Mouse (Mus musculus) small intestine, adult 2 months (tissue): ENCODE data around the gene Gm49403. TPM values are rescaled to one million over a fixed set of nuclear protein-coding genes. Genes with fewer than 3 reads are reported as not detected.
"Not testable (repeated sequence)": the region's sequence is repeated elsewhere in the genome, so short reads cannot be mapped to it uniquely, and the experiment has no call there.

Experiments used
- H3K27ac ChIP-seq: fragments of 200-500 bp; 2 replicates; pipeline ENCODE4 v1.5.1; 2012; ENCODE audit warnings: low read depth, low read length, control low read depth, inconsistent platforms; ENCODE audit not compliant: insufficient read depth
- H3K27me3 ChIP-seq: fragments of 200-500 bp; 2 replicates; pipeline ENCODE4 v1.6.1; 2012; ENCODE audit warnings: mild to moderate bottlenecking, moderate library complexity, low read length, inconsistent platforms; ENCODE audit not compliant: control insufficient read depth, insufficient read depth
- H3K36me3 ChIP-seq: fragments of 200-500 bp; 2 replicates; pipeline ENCODE4 v1.6.1; 2012; ENCODE audit warnings: mild to moderate bottlenecking, low read length, control low read depth, inconsistent platforms; ENCODE audit not compliant: control insufficient read depth, insufficient read depth
- H3K4me1 ChIP-seq: fragments of 200-500 bp; 2 replicates; pipeline ENCODE4 v1.6.1; 2012; ENCODE audit warnings: low read length, inconsistent platforms, mixed read lengths; ENCODE audit not compliant: control insufficient read depth, insufficient read depth, insufficient read length
- H3K4me3 ChIP-seq: fragments of 200-500 bp; 2 replicates; pipeline ENCODE4 v1.5.1; 2012; ENCODE audit warnings: low read depth, mild to moderate bottlenecking, control low read depth, inconsistent platforms, low read length, moderate library complexity
- CTCF ChIP-seq: fragments of 200-500 bp; IDR thresholded peaks from 2 replicates; pipeline ENCODE4 v1.5.1; 2012; ENCODE audit warnings: low read depth, mild to moderate bottlenecking, control low read depth, inconsistent platforms, low read length, moderate library complexity, mixed read lengths; ENCODE audit not compliant: insufficient replicate concordance, insufficient read length; ENCODE audit errors: extremely low read depth
- POLR2A ChIP-seq: fragments of 200-500 bp; IDR thresholded peaks from 2 replicates; pipeline ENCODE4 v1.6.1; 2012; ENCODE audit warnings: low read depth, mild to moderate bottlenecking, control low read depth, inconsistent platforms, low read length, moderate library complexity
- WGBS: fragments of 180-500 bp; shearing (Covaris S2); methylation state at CpG from one replicate; pipeline ENCODE4 v1.1.7; 2018; 5-methylcytosine and 5-hydroxymethylcytosine counted together
- polyA plus RNA-seq: library from polyadenylated mRNA; depleted of rRNA; stranded (reverse); fragments of >200 nt; gene quantifications from 2 replicates; pipeline ENCODE4 v1.2.3, GENCODE M21; 2012; rRNA removed

Gene Gm49403
- not detected in 2 replicates for polyA plus RNA-seq

DNA sequence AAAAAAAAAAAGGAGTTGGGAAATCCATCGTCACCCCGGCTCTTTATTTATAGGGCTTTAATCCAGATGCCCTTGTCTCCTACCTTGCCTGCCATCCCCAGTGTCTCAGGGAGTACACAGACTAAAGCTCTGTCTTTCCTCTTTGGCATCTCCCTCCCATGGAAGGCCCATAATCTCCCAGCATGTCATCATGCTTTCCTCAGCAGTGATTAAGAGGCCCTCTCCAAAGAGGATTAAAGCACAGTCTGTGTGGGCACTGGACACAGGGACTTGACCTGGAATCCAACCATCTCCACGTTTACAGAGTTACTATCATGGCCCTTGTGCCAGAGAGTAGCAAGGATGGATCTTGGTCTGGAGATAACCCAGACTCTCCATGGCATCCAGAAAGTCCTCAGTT is at the start of gene Gm49403, which contains the start of gene Lbhd1:
TSS of gene Gm49403 (plus strand) at position 315 of the 400 bp plus-strand sequence.
TSS of gene Lbhd1 (plus strand) at position 117 of the 400 bp plus-strand sequence.
- 70% methylated on average over 3 of the region's 3 CpGs for WGBS
- TF ChIP-seq CTCF, result no peak
- no peak for TF ChIP-seq POLR2A
- H3K4me3 ChIP-seq, result no peak within 1 kb of the TSS
- no peaks in the 10 kb centered on the region for H3K36me3 ChIP-seq
- no peaks in the 10 kb centered on the region for H3K27me3 ChIP-seq
- no peak within 1 kb of the TSS for H3K27ac ChIP-seq
- no peaks in the 10 kb centered on the region; the same call in 1 of the 2 replicates for H3K4me1 ChIP-seq

DNA sequence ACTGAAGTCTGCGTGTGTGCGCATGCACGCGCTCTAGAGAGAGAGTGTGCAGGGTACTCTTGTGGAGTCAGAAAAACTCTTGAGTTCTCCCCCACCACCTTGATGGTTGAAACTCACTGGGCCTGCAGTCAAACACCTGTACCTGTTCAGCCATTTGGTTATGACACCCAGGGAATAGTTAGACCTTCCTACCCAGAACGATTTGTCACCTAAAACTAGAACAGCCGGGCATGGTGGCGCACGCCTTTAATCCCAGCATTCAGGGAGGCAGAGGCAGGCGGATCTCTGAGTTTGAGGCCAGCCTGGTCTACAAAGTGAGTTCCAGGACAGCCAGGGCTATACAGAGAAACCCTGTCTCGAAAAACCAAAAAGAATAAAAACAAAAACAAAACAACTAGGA is 47.4 kb upstream of the Gm49403 start:
- H3K36me3 ChIP-seq, result peaks cover 27% of the 10 kb centered on the region
- H3K4me3 ChIP-seq, H3K27ac ChIP-seq, H3K27me3 ChIP-seq: not testable (repeated sequence)
- WGBS, result 94% methylated on average over 10 of the region's 10 CpGs
- peaks cover 14% of the 10 kb centered on the region for H3K4me1 ChIP-seq

DNA sequence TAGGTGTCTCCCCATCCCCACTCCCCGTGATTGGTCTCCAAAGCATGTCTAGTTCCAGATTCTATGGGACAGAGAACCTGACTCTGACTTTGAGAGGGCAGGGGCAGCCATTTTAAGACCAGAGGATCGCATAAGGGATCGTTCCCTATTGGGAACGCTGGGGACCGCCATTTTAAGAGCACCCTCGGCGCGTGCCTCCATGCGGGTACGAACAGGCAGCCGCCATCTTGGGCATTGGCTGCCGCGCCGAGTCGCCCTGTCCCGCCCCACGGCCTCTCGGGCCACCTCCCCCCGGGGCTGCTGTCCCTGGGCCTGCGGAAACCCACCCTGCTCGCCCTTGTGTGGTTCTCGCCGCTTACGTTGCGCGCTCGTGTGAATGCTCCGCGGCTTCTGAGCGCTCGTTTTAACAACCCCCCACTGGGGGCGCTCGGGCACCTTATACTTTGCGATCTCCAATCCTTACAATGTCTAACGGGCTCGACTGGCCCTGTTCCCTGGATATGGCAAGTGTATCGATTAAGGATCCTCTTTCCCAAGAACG is 46.4 kb upstream of the Gm49403 start, which contains the start of gene Bscl2:
TSS of gene Bscl2 (plus strand) at position 217 of the 541 bp plus-strand sequence.
- WGBS, result under 1% methylated on average over 38 of the region's 38 CpGs
- Histone ChIP-seq H3K4me3 (peak within 1 kb of the TSS; percentile 95), H3K36me3 (peaks cover 17% of the 10 kb centered on the region), H3K27me3 (no peaks in the 10 kb centered on the region), H3K27ac (peak within 1 kb of the TSS; percentile 65), H3K4me1 (peaks cover 14% of the 10 kb centered on the region)
- TF ChIP-seq POLR2A, result peak; percentile 19
- peak; percentile 67; the same call in 1 of the 2 replicates for TF ChIP-seq CTCF

DNA sequence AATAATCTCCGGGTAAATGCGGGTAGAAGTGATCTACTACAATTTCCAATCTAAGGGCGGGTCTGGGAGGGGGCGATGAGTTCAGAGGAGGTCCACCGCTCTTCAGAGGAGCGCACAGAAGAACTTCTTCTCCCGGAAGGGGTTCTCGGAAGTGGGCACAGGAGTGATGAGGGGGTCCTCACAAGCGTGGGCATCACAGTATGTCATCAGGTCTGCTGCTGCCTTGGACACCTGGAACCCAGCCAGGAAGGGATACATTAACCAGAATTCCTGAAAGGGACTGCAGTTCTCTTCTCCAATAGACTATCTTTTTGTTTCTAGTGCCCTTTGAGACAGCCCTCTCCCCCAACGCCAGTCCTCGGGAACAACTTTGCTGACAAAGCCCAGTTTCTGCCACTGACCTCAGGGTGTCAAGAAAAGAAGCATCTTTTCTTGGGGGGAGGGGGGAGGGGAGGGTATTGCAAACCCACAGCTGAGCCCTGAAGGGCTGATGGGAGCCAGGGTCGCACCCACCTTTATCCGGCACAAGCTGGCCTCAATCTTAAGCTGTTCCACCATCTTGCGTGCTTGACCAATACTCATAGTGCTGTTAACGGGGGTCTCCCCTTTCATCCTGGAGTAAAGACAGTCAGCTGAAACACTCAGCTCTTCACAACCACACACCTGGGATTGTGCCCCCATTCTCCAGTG is 45.5 kb upstream of the Gm49403 start:
- Histone ChIP-seq H3K27ac (no peak overlapping the region), H3K4me1 (peaks cover 14% of the 10 kb centered on the region), H3K36me3 (peaks cover 10% of the 10 kb centered on the region), H3K4me3 (peak overlapping the region; percentile 95), H3K27me3 (no peaks in the 10 kb centered on the region)
- TF ChIP-seq CTCF, result no peak
- TF ChIP-seq POLR2A, result no peak
- WGBS, result 24% methylated on average over 15 of the region's 15 CpGs

DNA sequence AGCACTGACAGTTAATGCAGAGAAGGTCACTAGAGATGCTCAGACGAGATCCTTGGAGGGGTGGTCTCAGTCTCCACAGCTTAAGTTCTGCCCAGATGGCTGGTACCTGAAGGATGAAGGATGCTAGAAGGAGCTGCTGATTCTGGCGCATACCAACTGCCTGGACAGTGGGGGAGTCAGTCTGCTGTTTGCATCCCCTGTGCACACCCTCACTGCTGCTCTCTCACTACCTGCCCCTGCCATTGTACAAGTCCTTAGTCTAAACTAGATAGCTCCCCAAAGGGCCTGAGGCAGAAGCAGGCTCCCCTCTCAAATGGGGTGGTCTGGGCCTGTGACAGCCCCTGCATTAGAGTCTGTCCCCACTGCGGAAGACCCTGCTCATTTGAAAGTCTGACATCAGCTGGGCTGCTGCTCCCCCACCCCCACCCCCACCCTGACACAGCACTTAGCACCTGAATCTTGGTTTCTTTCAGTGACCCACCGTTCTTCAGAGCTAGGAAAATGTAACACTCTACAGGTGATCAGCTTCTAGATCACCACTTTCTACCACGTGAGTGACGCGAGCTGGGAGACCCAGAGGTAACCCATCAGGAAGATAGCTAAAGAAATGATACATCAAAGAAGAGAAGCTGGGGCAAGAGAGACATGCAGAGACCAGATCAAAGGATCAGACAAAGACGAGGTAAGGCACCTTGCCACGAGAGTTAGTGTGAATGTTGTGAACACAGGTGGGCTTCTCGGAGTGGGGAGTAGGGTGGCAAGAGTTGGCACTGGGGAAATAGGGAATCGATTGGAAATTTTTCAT is 44.4 kb upstream of the Gm49403 start, which contains the start of gene Gng3:
TSS of gene Gng3 (minus strand) at position 92 of the 805 bp plus-strand sequence.
- H3K4me1 ChIP-seq, result peaks cover 14% of the 10 kb centered on the region
- peaks cover 6% of the 10 kb centered on the region for H3K36me3 ChIP-seq
- H3K27ac ChIP-seq, result no peak within 1 kb of the TSS
- TF ChIP-seq POLR2A (no peak), CTCF (no peak)
- peak within 1 kb of the TSS; percentile 95 for H3K4me3 ChIP-seq
- no peaks in the 10 kb centered on the region for H3K27me3 ChIP-seq
- 89% methylated on average over 11 of the region's 11 CpGs for WGBS

DNA sequence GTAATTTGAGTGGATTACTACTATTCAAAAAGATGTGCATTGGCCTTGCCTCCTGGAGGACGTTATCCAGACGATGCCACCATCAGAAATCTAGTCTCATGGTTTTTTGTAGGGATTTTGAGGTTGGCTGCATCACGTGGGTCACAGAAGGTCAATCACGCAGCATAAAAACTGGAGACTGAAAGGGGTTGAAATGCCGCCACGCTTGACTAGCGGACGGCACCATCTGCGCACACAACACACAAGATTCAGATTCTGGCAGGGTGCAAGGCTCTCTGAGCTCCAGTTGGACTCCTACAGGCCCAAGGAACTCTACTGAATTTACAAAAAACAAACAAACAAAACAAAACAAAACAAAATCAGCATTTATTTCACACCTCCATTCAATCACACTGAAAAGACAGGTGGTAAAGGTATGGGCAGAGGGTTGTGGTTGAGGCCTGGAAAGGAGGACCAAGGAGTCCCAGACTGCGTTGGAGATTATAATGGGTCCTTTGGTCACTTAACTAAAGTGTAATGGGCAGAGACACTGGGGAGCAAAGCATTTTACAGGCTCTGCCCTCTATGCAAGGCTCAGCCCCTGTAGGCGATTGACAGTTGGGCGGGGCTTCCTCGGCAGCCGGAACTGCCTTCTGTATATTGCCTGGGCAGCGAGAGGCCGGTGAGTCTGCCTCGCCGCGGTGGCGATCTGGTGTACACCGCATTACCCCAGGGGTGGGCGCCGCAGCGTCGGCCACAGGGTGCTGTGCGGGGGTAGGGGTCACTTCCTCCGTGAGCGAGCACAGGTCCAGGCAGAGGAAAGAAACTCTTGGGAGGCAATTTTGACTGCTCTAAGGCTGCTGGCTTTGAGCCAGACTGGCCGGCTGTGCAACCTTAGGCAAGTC is 43.6 kb upstream of the Gm49403 start:
- Histone ChIP-seq H3K27ac (peak overlapping the region; percentile 30; the same call in 1 of the 2 replicates), H3K27me3 (no peaks in the 10 kb centered on the region), H3K36me3 (peaks cover 1% of the 10 kb centered on the region; the same call in 1 of the 2 replicates), H3K4me1 (peaks cover 14% of the 10 kb centered on the region), H3K4me3 (peak overlapping the region; percentile 84)
- TF ChIP-seq CTCF (no peak), POLR2A (peak; percentile 61)
- WGBS, result 26% methylated on average over 29 of the region's 29 CpGs
